Mouse (Mus musculus) gastrocnemius, adult 18-20 months (tissue): ENCODE results near the gene Ufl1. TPM values are rescaled to one million over a fixed set of nuclear protein-coding genes. Genes with fewer than 3 reads are reported as not detected.
"Not testable (repeated sequence)": the region's sequence is repeated elsewhere in the genome, so short reads cannot be mapped to it uniquely, and the experiment has no call there.

Source experiments
- DNase-seq: peaks from one replicate; pipeline ENCODE4 v3.0.0; 2021; ENCODE audit warnings: low spot score
- long read RNA-seq, 2 experiments: library from polyadenylated mRNA; stranded (forward); transcript quantifications; one replicate each; pipeline ENCODE4 v2.0.0; 2021
- total RNA-seq, 2 experiments: library from RNA; stranded (reverse); gene quantifications; 2 replicates each; pipeline ENCODE4 v1.2.3; 2021

The Ufl1 gene
- total RNA-seq, result 10 to 100 TPM; 32.4 to 37.2 TPM
- long read RNA-seq, experiment 1, full-length matches to known transcripts, result 47 of 90 reads
- long read RNA-seq, experiment 1, partial matches to known transcripts, result 14 of 90 reads
- long read RNA-seq, experiment 1, other reads (novel, unspliced or antisense), result 29 of 90 reads
- long read RNA-seq, experiment 2, full-length matches to known transcripts, result 25 of 68 reads
- long read RNA-seq, experiment 2, partial matches to known transcripts, result 9 of 68 reads
- long read RNA-seq, experiment 2, other reads (novel, unspliced or antisense), result 34 of 68 reads

- DNase-seq, result peak; percentile 97
Observed at GRCm38 (mm10) chr4:25281671-25282038, at the start of gene Ufl1. Ufl1 (minus strand) TSS chr4:25281821.

- no peak for DNase-seq
Observed at GRCm38 (mm10) chr4:25325684-25326220, 44.1 kb upstream of the Ufl1 start.

- DNase-seq, result no peak
Observed at GRCm38 (mm10) chr4:25322631-25323178, 41.1 kb upstream of the Ufl1 start.

GRCm38 (mm10) chr4:25313767-25314166, 32.1 kb upstream of the Ufl1 start:
- no peak for DNase-seq

DNA sequence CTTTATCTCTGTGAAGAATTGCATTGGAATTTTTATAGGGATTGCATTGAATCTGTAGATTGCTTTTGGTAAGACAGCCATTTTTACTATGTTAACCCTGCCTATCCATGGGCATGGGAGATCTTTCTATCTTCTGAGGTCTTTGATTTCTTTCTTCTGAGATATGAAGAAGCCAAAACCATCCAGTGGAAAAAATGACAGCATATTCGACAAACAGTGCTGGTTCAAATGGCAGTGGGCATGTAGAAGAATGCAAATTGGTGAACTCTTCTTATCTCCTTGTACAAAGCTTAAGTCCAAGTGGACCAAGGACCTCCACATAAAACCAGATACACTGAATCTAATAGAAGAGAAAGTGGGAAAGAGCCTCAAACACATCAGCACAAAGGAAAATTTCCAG, 3.4 kb upstream of the Ufl1 start:
- DNase-seq, result not testable (repeated sequence)

DNA sequence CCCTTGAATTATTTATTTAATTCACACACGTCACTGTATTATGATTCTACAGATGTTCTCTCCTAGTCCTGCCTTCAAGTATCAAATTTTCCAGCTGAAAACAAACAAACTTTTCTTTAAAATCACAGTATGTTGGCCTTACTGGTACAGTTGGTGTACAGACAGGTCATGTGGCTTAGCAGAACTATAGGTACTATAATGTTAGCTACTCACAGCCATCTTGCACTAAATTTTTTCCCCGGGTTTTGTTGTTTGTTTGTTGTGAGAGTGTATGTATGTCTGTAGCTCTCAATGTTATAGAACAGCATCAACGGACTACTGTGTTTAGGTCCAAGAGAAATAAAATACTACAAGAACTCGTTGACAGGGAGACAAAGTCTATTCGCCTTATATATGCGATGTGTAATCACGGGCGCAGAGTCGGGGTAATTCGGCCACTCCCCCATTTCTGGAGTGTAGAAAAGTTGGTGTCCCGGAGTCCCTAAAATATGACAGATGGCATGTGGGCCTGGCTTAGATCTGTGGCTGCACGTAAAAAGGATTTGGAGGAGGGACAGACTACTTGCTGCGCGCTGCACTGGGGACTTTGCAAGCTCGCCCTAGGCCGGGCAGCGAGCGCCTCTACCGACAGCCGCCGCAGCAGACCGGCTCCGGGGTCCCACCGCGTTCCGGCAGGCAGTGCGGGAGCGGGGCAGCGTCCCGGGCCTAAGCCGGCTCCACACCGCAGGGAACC, 517 bp downstream of the Ufl1 start:
- no peak for DNase-seq

DNA sequence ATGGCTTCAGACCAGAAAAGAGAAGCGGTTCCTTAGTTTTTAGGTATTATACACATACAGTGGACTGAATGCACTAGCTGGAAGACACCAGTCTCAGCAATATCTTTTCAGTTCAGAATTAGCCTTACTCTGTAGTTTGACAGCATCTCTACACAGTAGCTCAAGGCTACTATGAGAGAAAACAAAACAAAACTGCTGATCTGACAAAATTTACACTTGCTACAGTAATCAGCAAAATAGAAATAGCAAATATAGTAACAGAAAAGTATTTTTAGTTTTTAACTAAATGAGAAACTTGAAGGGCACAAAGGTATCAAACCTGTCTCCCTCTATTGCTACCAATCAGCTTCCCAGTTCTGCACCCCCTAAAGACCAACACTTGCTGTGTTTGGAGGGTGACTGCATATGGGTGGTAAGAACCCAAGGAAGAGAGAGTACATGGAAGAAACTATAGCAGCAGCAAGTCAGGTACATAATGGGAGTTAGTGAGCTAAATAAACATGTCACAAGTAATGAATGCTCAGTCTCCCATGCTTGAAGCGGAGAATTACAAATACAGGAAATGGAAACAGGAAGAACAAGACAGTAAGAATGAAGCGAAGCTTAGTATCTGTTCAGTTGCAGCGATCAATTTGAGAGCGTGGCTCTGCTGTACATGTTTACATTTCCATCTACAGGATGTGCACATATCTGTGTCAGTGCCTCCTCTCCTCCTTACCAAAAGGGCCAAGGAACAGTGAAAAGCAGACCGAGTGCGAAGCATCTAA, 8.6 kb downstream of the Ufl1 start:
- no peak for DNase-seq

GRCm38 (mm10) chr4:25271926-25272325, 9.7 kb downstream of the Ufl1 start:
- no peak for DNase-seq

GRCm38 (mm10) chr4:25267144-25267543, 14.5 kb downstream of the Ufl1 start:
- no peak for DNase-seq

GRCm38 (mm10) chr4:25257822-25258398, 23.7 kb downstream of the Ufl1 start:
- no peak for DNase-seq

DNA sequence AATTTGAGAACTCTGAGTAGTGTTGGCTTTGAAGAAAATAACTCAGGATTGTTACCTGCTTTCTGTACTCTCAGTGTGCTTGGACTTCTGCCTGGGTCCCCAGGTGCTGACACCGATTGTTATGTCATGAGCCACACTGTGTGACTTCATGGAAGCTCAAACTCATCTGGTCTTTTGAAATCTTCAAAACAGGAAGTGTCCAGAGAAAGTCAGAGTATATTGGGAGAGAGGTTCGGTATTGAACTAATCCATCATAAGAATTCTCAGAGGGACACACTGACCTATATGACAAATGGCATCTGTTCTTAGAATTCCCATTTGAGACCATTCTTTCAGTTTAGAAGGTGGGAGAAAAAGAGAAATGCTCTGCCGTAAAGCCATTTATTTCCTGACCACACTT, 38.8 kb downstream of the Ufl1 start, which contains the start of gene Fhl5:
TSS of gene Fhl5 (minus strand) at position 101 of the 400 bp plus-strand sequence.
- no peak for DNase-seq

- not testable (repeated sequence) for DNase-seq
Observed at GRCm38 (mm10) chr4:25235663-25236062, 46.0 kb downstream of the Ufl1 start.

- not testable (repeated sequence) for DNase-seq
Observed at GRCm38 (mm10) chr4:25233767-25234166, 47.9 kb downstream of the Ufl1 start.

DNA sequence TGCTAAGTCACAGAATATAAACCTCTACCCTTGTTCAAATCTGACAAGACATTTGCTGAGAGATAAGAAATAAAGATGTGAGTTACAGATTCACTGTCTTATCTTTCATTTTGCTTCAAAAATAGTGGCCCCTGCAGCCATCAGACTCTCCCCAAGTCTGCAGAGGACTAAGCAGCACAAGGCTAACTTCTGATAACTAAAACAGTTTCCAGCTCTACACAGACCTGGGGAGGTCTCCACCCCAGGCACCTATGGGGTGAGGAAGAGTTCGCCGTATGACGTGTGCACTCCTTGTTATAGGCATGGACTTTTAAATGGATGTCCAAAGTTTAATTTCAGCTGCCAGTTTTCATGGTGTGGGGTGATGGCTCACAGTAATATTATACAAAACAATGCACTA, 49.1 kb downstream of the Ufl1 start:
- DNase-seq, result no peak

- no peak for DNase-seq
Observed at GRCm38 (mm10) chr4:25227527-25227926, 54.1 kb downstream of the Ufl1 start.

DNA sequence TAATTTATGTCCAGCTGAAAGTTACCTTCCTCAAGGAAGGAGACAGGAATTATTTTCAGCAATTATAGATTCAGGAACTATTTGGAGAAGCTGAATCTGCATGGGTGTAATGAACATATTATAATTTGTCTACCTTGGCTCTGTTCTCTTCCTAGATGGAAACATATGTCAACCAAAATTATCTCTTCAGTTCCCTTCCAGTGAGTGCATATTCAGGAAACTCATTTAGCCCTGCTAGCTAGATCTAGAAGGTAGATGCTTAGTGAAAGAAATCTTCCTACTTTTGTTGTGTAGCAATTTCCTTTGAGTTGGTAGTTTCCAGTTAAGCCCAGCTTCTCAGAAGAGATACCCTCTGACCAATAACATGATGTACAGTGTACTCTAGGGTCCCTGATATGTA, 59.7 kb downstream of the Ufl1 start:
- DNase-seq, result no peak

- no peak for DNase-seq
Observed at GRCm38 (mm10) chr4:25213451-25213850, 68.2 kb downstream of the Ufl1 start.

DNA sequence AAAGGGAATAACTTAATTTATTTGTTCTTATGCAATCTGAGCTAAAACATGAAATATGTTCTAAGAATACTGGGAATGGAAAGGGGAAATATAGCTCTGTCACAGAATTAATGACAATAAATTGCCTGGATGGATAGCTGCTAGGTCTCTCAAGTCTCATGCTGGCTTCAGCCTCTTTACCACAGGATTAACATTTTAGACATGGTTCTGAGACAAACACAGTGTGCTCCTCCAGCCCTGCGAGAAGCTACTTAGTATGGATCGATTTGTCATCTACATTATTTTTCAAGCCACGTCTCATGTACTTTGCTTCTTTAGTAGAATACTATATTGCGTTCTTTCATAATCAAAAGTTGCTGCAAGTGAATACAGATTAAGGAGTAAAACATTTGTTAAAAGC, 75.5 kb downstream of the Ufl1 start:
- DNase-seq, result no peak
